In genomic region chr16:91978846-91979245, GRCm38 (mm10) we compare ENCODE assay signal across 11 mouse cellular contexts.
DNase-seq lines count a peak whose midpoint lies in the region; ATAC-seq and TF ChIP-seq lines count a peak whose summit lies in the region.
"Had no signal": no experiment of that assay in that cellular context is flagged by ENCODE, and none has a peak within 500 bp of the region (broad histone marks: within the 10 kb centered on the region; RNA-seq: fewer than 3 reads in every experiment).

No protein-coding gene starts in this region.

- no peaks in the 10 kb centered on the region for H3K79me2 ChIP-seq in CH12.LX (replicated peaks; ENCODE audit: control insufficient read depth, extremely low read depth, insufficient read depth, poor library complexity, severe bottlenecking)

- H3K4me2 ChIP-seq in heart, postnatal 0 days (ENCODE audit: low read depth, low read length): no peak overlapping the region
- no peak overlapping the region for H3K4me2 ChIP-seq in CH12.LX (ENCODE audit: insufficient read depth, low read depth, poor library complexity, severe bottlenecking)
- H3K4me2 ChIP-seq in kidney, embryonic 14.5 days (replicated peaks; ENCODE audit: low read depth, low read length): no peak overlapping the region

- TF ChIP-seq EP300 in heart, postnatal 0 days (IDR thresholded peaks at IDR 0.05; ENCODE audit: low read depth): no peak
- no peak for TF ChIP-seq EP300 in CH12.LX (IDR thresholded peaks at IDR 0.05; ENCODE audit: low read length)

- TF ChIP-seq CTCF in heart, postnatal 0 days (IDR thresholded peaks at IDR 0.05; ENCODE audit: low read depth): no peak
- TF ChIP-seq CTCF in CH12.LX (conservative IDR thresholded peaks at IDR 0.05 in 1 of 2, IDR thresholded peaks at IDR 0.05 in 1 of 2; ENCODE audit: low read depth in 2 of 2, low read length in 2 of 2) (no peak), Patski (IDR thresholded peaks at IDR 0.05) (no peak)

- H3K4me3 ChIP-seq in heart, postnatal 0 days (ENCODE audit: low read depth, low read length): no peak overlapping the region
- no peak overlapping the region for H3K4me3 ChIP-seq in CH12.LX (replicated peaks in 1 of 3; ENCODE audit: low read depth in 2 of 3, low read length in 2 of 3, poor library complexity in 1 of 3)
- H3K4me3 ChIP-seq in kidney, embryonic 14.5 days (ENCODE audit: low read length): no peak overlapping the region

- no peaks in the 10 kb centered on the region for H3K27me3 ChIP-seq in heart, postnatal 0 days (ENCODE audit: control insufficient read depth, insufficient read depth, low read length)
- H3K27me3 ChIP-seq in CH12.LX (replicated peaks): no peaks in the 10 kb centered on the region
- no peaks in the 10 kb centered on the region for H3K27me3 ChIP-seq in Patski
- no peaks in the 10 kb centered on the region for H3K27me3 ChIP-seq in kidney, embryonic 14.5 days (ENCODE audit: control insufficient read depth, insufficient read depth, low read length)

- no peak overlapping the region; the same call in 1 of the 2 replicates for H3K9ac ChIP-seq in heart, postnatal 0 days (replicated peaks; ENCODE audit: low read depth, low read length)
- H3K9ac ChIP-seq in CH12.LX (ENCODE audit: insufficient read depth, low read depth): no peak overlapping the region
- H3K9ac ChIP-seq in kidney, embryonic 14.5 days (ENCODE audit: low read depth, low read length): no peak overlapping the region

- H3K27ac ChIP-seq in heart, postnatal 0 days (ENCODE audit: low read depth): no peak overlapping the region
- no peak overlapping the region for H3K27ac ChIP-seq in CH12.LX (ENCODE audit: insufficient read depth, low read depth)
- H3K27ac ChIP-seq in kidney, embryonic 14.5 days (ENCODE audit: low read depth, low read length): peak overlapping the region; percentile 73

- H3K9me3 ChIP-seq in heart, postnatal 0 days (replicated peaks; ENCODE audit: control insufficient read depth, low read length): no peaks in the 10 kb centered on the region
- no peaks in the 10 kb centered on the region for H3K9me3 ChIP-seq in CH12.LX (replicated peaks; ENCODE audit: low read length)
- H3K9me3 ChIP-seq in kidney, embryonic 14.5 days (ENCODE audit: control insufficient read depth, low read length): no peaks in the 10 kb centered on the region

- in situ Hi-C loops in CH12.LX (cut with MboI; ENCODE audit: low pct_ligation_motif_present, low pct_unique_long_range_greater_than_20kb, low sequenced_read_pairs) (no loop called here), Patski (cut with MboI; ENCODE audit: low pct_unique_long_range_greater_than_20kb) (no loop called here)

- H3K4me1 ChIP-seq in heart, postnatal 0 days (ENCODE audit: control insufficient read depth, insufficient read depth): peaks cover 7% of the 10 kb centered on the region; the same call in 1 of the 2 replicates
- H3K4me1 ChIP-seq in CH12.LX (ENCODE audit: control insufficient read depth in 1 of 2, insufficient read depth in 2 of 2): peaks cover 9 to 19% of the 10 kb centered on the region in 2 experiments
- no peaks in the 10 kb centered on the region; the same call in 1 of the 2 replicates for H3K4me1 ChIP-seq in kidney, embryonic 14.5 days (ENCODE audit: control insufficient read depth, insufficient read depth, low read length)

- dilution Hi-C loops in CH12.LX (cut with MboI; ENCODE audit: extremely low pct_ligation_motif_present, extremely low pct_unique_long_range_greater_than_20kb, low sequenced_read_pairs): no loop called here

- POLR2A ChIA-PET in Patski (lab: Charles Lee): interaction anchor here (0.6 kb wide), 1 partner anchor 625 kb away, joined by 3 read pairs; no protein-coding TSS in a partner anchor

- no peak for DNase-seq in heart, postnatal 0 days (ENCODE audit: low spot score)
- DNase-seq in heart, postnatal 4 days: no peak
- no peak for DNase-seq in CH12.LX (ENCODE audit: extremely low read depth)
- peak; percentile 85 for DNase-seq in Patski (ENCODE audit: low read depth, low spot score)
- no peak for DNase-seq in left cerebral cortex, postnatal 36 days (ENCODE audit: low spot score in 2 of 2)
- DNase-seq: cerebellum, postnatal 36 days; gastrocnemius, postnatal 10 days; lung, adult 18-20 months; thymus, postnatal 25 days had no signal

- no peak for TF ChIP-seq RAD21 in CH12.LX (IDR thresholded peaks at IDR 0.05; ENCODE audit: low read depth, low read length)

- CTCF ChIA-PET in Patski (lab: Charles Lee): interaction anchor here (1.2 to 2.0 kb wide), 3 partner anchors 9 to 308 kb away, joined by 3 to 6 read pairs (median 4); no protein-coding TSS in a partner anchor

- no peaks in the 10 kb centered on the region for H3K36me3 ChIP-seq in heart, postnatal 0 days (replicated peaks; ENCODE audit: control insufficient read depth, insufficient read depth, low read length)
- H3K36me3 ChIP-seq in CH12.LX (replicated peaks in 1 of 2; ENCODE audit: control insufficient read depth in 1 of 2, insufficient read depth in 1 of 2, low read length in 1 of 2): no peaks in the 10 kb centered on the region
- H3K36me3 ChIP-seq in kidney, embryonic 14.5 days (ENCODE audit: control insufficient read depth, insufficient read depth, low read length): no peaks in the 10 kb centered on the region

- ATAC-seq in heart, postnatal 0 days (ENCODE audit: insufficient read depth, low read depth): peak; percentile 20; the same call in 1 of the 2 replicates
- peak; percentile 78 for ATAC-seq in Patski
- ATAC-seq in kidney, embryonic 14.5 days (ENCODE audit: low FRiP score, low TSS enrichment): peak; percentile 81
- ATAC-seq in frontal cortex, adult (ENCODE audit: low TSS enrichment): no peak

- TF ChIP-seq POLR2A in CH12.LX (IDR thresholded peaks at IDR 0.05; ENCODE audit: low read depth, low read length): no peak

- intact Hi-C loops in left cerebral cortex, postnatal 36 days (cut with DNase I): no loop called here

- 26% methylated on average over 5 of the region's 5 CpGs for WGBS in heart, postnatal 0 days
- WGBS in kidney, embryonic 14.5 days: 23% methylated on average over 5 of the region's 5 CpGs

TF ChIP-seq in CH12.LX, 34 proteins besides CTCF, POLR2A, EP300 and RAD21:
- TF ChIP-seq ETS1 (conservative IDR thresholded peaks at IDR 0.05; ENCODE audit: low read depth, low read length): no peak
- TF ChIP-seq CHD2 (IDR thresholded peaks at IDR 0.05; ENCODE audit: low read length): no peak
- 0 out of 2 replicates have a peak, but pooled peaks have one; percentile 24 for TF ChIP-seq MEF2A (IDR thresholded peaks at IDR 0.05; ENCODE audit: borderline replicate concordance, low read depth, low read length)
